Mouse (Mus musculus): ENCODE data around the gene Gm20388. TPM values are rescaled to one million over a fixed set of nuclear protein-coding genes. Genes with fewer than 3 reads are reported as not detected.

Gm20388 gene
- polyA plus RNA-seq, 2 experiments: 8.5 TPM; not detected in 1

- TF ChIP-seq EP300 (IDR thresholded peaks at IDR 0.05; ENCODE audit: low read depth) (no peak), CTCF (IDR thresholded peaks at IDR 0.05; ENCODE audit: low read depth) (peak; percentile 36; the same call in 1 of the 2 replicates)
- DNase-seq (ENCODE audit: low read depth in 3 of 3, low spot score in 3 of 3) (no peak), ATAC-seq (ENCODE audit: insufficient read depth) (no peak)
- H3K36me3 ChIP-seq (replicated peaks; ENCODE audit: control insufficient read depth, insufficient read depth, low read depth): no peaks in the 10 kb centered on the region
- peak overlapping the region; percentile 89 for H3K4me2 ChIP-seq (ENCODE audit: low read depth)
- no peak overlapping the region for H3K27ac ChIP-seq
- H3K4me1 ChIP-seq (replicated peaks; ENCODE audit: control insufficient read depth in 2 of 2, insufficient read depth in 2 of 2, low read length in 1 of 2): peaks cover 40 to 41% of the 10 kb centered on the region in 2 experiments
- no peaks in the 10 kb centered on the region for H3K27me3 ChIP-seq (ENCODE audit: control insufficient read depth, insufficient read depth, low read length)
- WGBS (ENCODE audit: insufficient replicate concordance): 58% methylated on average over 4 of the region's 4 CpGs
- H3K9ac ChIP-seq (replicated peaks): no peak overlapping the region; the same call in 1 of the 2 replicates
- no peaks in the 10 kb centered on the region for H3K9me3 ChIP-seq (ENCODE audit: control insufficient read depth, low read length)
- H3K4me3 ChIP-seq (ENCODE audit: insufficient read depth in 1 of 2, low read depth in 2 of 2, low read length in 2 of 2): no peak overlapping the region
Measured at GRCm38 (mm10) chr8:122280156-122280555, 2369.5 kb downstream of the Gm20388 start.

- no peaks in the 10 kb centered on the region for H3K27me3 ChIP-seq (ENCODE audit: control insufficient read depth, insufficient read depth, low read length)
- H3K4me1 ChIP-seq (replicated peaks; ENCODE audit: control insufficient read depth in 2 of 2, insufficient read depth in 2 of 2, low read length in 1 of 2): peaks cover 40 to 41% of the 10 kb centered on the region in 2 experiments
- DNase-seq (ENCODE audit: low read depth in 3 of 3, low spot score in 3 of 3) (no peak), ATAC-seq (ENCODE audit: insufficient read depth) (peak; percentile 42)
- peak overlapping the region; percentile 74 for H3K27ac ChIP-seq
- peak overlapping the region; percentile 60 for H3K9ac ChIP-seq (replicated peaks)
- peak overlapping the region; percentile 53 to 61 for H3K4me3 ChIP-seq (ENCODE audit: insufficient read depth in 1 of 2, low read depth in 2 of 2, low read length in 2 of 2)
- 8% methylated on average over 20 of the region's 20 CpGs for WGBS (ENCODE audit: insufficient replicate concordance)
- TF ChIP-seq CTCF (IDR thresholded peaks at IDR 0.05; ENCODE audit: low read depth) (no peak), EP300 (IDR thresholded peaks at IDR 0.05; ENCODE audit: low read depth) (no peak)
- no peaks in the 10 kb centered on the region for H3K9me3 ChIP-seq (ENCODE audit: control insufficient read depth, low read length)
- no peaks in the 10 kb centered on the region for H3K36me3 ChIP-seq (replicated peaks; ENCODE audit: control insufficient read depth, insufficient read depth, low read depth)
- peak overlapping the region; percentile 89 for H3K4me2 ChIP-seq (ENCODE audit: low read depth)
Measured at GRCm38 (mm10) chr8:122280588-122281316, 2370.1 kb downstream of the Gm20388 start.

GRCm38 (mm10) chr8:122281317-122282034, 2370.8 kb downstream of the Gm20388 start:
- H3K9ac ChIP-seq (replicated peaks): peak overlapping the region; percentile 60
- no peaks in the 10 kb centered on the region; the same call in 1 of the 2 replicates for H3K36me3 ChIP-seq (replicated peaks; ENCODE audit: control insufficient read depth, insufficient read depth, low read depth)
- H3K4me3 ChIP-seq (ENCODE audit: insufficient read depth in 1 of 2, low read depth in 2 of 2, low read length in 2 of 2): peak overlapping the region; percentile 59 to 91
- no peaks in the 10 kb centered on the region for H3K9me3 ChIP-seq (ENCODE audit: control insufficient read depth, low read length)
- H3K4me2 ChIP-seq (ENCODE audit: low read depth): peak overlapping the region; percentile 89
- TF ChIP-seq CTCF (IDR thresholded peaks at IDR 0.05; ENCODE audit: low read depth) (no peak), EP300 (IDR thresholded peaks at IDR 0.05; ENCODE audit: low read depth) (no peak)
- under 1% methylated on average over 47 of the region's 47 CpGs for WGBS (ENCODE audit: insufficient replicate concordance)
- ATAC-seq (ENCODE audit: insufficient read depth): peak; percentile 80
- peak; percentile 94 to 97 (median 95) for DNase-seq (ENCODE audit: low read depth in 3 of 3, low spot score in 3 of 3)
- H3K27ac ChIP-seq: peak overlapping the region; percentile 74
- H3K27me3 ChIP-seq (ENCODE audit: control insufficient read depth, insufficient read depth, low read length): no peaks in the 10 kb centered on the region
- H3K4me1 ChIP-seq (replicated peaks; ENCODE audit: control insufficient read depth in 2 of 2, insufficient read depth in 2 of 2, low read length in 1 of 2): peaks cover 40 to 41% of the 10 kb centered on the region in 2 experiments

- TF ChIP-seq EP300 (IDR thresholded peaks at IDR 0.05; ENCODE audit: low read depth): no peak
- TF ChIP-seq CTCF (IDR thresholded peaks at IDR 0.05; ENCODE audit: low read depth): no peak
- Histone ChIP-seq H3K27ac (peak within 1 kb of the TSS; percentile 98), H3K27me3 (ENCODE audit: control insufficient read depth, insufficient read depth, low read length) (no peaks in the 10 kb centered on the region), H3K9ac (replicated peaks) (peak within 1 kb of the TSS; percentile 93), H3K36me3 (replicated peaks; ENCODE audit: control insufficient read depth, insufficient read depth, low read depth) (peaks cover under 1% of the 10 kb centered on the region; the same call in 1 of the 2 replicates), H3K4me2 (ENCODE audit: low read depth) (peak within 1 kb of the TSS; percentile 93), H3K4me1 (replicated peaks; ENCODE audit: control insufficient read depth in 2 of 2, insufficient read depth in 2 of 2, low read length in 1 of 2) (peaks cover 39 to 40% of the 10 kb centered on the region in 2 experiments), H3K9me3 (ENCODE audit: control insufficient read depth, low read length) (no peaks in the 10 kb centered on the region), H3K4me3 (ENCODE audit: insufficient read depth in 1 of 2, low read depth in 2 of 2, low read length in 2 of 2) (peak within 1 kb of the TSS; percentile 89 to 91)
- no peak for DNase-seq (ENCODE audit: low read depth in 3 of 3, low spot score in 3 of 3)
- no peak for ATAC-seq (ENCODE audit: insufficient read depth)
- 1% methylated on average over 30 of the region's 60 CpGs for WGBS (ENCODE audit: insufficient replicate concordance)
Measured at GRCm38 (mm10) chr8:122282035-122282358, 2371.4 kb downstream of the Gm20388 start, which contains the start of gene Zfpm1. TSS of gene Zfpm1 (plus strand) at chr8:122282141.

All from liver, embryonic 14.5 days (tissue).